Mouse (Mus musculus) G1E (cell line): ENCODE results near the gene Nfkb1. TPM values are rescaled to one million over a fixed set of nuclear protein-coding genes. Genes with fewer than 3 reads are reported as not detected.

Experiments used
- ATAC-seq: 2 replicates; pipeline ENCODE4 v1.8.0; 2016; ENCODE audit warnings: mild to moderate bottlenecking; ENCODE audit not compliant: insufficient number of reproducible peaks, poor library complexity, low FRiP score, severe bottlenecking; ENCODE audit errors: extremely low read depth
- DNase-seq: peaks from one replicate; pipeline ENCODE4 v3.0.0; 2012; ENCODE audit warnings: low spot score
- H3K27me3 ChIP-seq: 2 replicates; pipeline ENCODE4 v1.6.1; 2012; ENCODE audit warnings: mild to moderate bottlenecking, low read length, inconsistent platforms; ENCODE audit not compliant: insufficient read depth
- H3K36me3 ChIP-seq: replicated peaks from 2 replicates; pipeline ENCODE3; 2012; ENCODE audit warnings: mild to moderate bottlenecking, inconsistent platforms
- H3K4me1 ChIP-seq: 2 replicates; pipeline ENCODE4 v1.6.1; 2012; ENCODE audit warnings: low read depth, low read length, inconsistent platforms, mixed read lengths; ENCODE audit not compliant: insufficient read depth
- H3K4me3 ChIP-seq: 2 replicates; pipeline ENCODE4 v1.5.1; 2012; ENCODE audit warnings: low read depth, mild to moderate bottlenecking, inconsistent platforms, low read length, moderate library complexity, mixed read lengths
- H3K9me3 ChIP-seq: replicated peaks from 2 replicates; pipeline ENCODE4 v1.6.1; 2012; ENCODE audit warnings: inconsistent platforms
- CTCF ChIP-seq: IDR thresholded peaks from 2 replicates; pipeline ENCODE4 v1.5.1; 2012; ENCODE audit warnings: low read depth, low read length, inconsistent platforms, mixed read lengths
- GATA1 ChIP-seq: IDR thresholded peaks from 2 replicates; pipeline ENCODE4 v1.6.1; 2012; ENCODE audit warnings: borderline replicate concordance, low read length, inconsistent platforms, mixed read lengths
- GATA2 ChIP-seq: IDR thresholded peaks from 2 replicates; pipeline ENCODE4 v1.6.1; 2012; ENCODE audit warnings: low read depth, low read length, inconsistent platforms, borderline replicate concordance
- POLR2AphosphoS5 ChIP-seq: IDR thresholded peaks from 2 replicates; pipeline ENCODE4 v1.6.1; 2012; ENCODE audit warnings: low read depth, low read length, inconsistent platforms; ENCODE audit not compliant: insufficient replicate concordance
- TAL1 ChIP-seq: conservative IDR thresholded peaks from 2 replicates; pipeline ENCODE4 v1.6.1; 2012; ENCODE audit warnings: low read depth, low read length, inconsistent platforms, mixed read lengths
- polyA plus RNA-seq: library from polyadenylated mRNA; stranded (reverse); fragments of >175 nt; gene quantifications from 2 replicates; pipeline ENCODE4 v1.2.3, GENCODE M21; 2012
- total RNA-seq, 2 experiments: library from RNA; stranded (forward) in 1 of 2; stranded (reverse) in 1 of 2; fragments of 200-1000 nt in 1 of 2; fragments of >200 nt in 1 of 2; fragmentation: Nextera tagmentation in 1 of 2; gene quantifications; 2 replicates each; pipeline ENCODE4 v1.2.3; 2014 to 2017

Gene Nfkb1
- total and polyA plus RNA-seq, 3 experiments: 3.5 to 11.0 (median 3.8) TPM

- Histone ChIP-seq H3K27me3 (0 out of 2 replicates have a peak, but pooled peaks cover 3% of the 10 kb centered on the region), H3K36me3 (no peaks in the 10 kb centered on the region), H3K4me3 (no peak overlapping the region), H3K9me3 (peaks cover 2% of the 10 kb centered on the region; the same call in 1 of the 2 replicates), H3K4me1 (peaks cover 66% of the 10 kb centered on the region)
- no peak for TF ChIP-seq TAL1
- no peak for TF ChIP-seq GATA1
- TF ChIP-seq GATA2: no peak
- no peak for TF ChIP-seq POLR2AphosphoS5
- no peak for TF ChIP-seq CTCF
- no peak for DNase-seq
- no peak for ATAC-seq
These were observed 38.2 kb upstream of the Nfkb1 start for GRCm38 (mm10) chr3:135729575-135729974.

GRCm38 (mm10) chr3:135728900-135729299 is 37.6 kb upstream of the Nfkb1 start:
- TF ChIP-seq GATA2: no peak
- TF ChIP-seq POLR2AphosphoS5: no peak
- TF ChIP-seq TAL1: no peak
- TF ChIP-seq GATA1: no peak
- no peak for TF ChIP-seq CTCF
- peaks cover 66% of the 10 kb centered on the region for H3K4me1 ChIP-seq
- DNase-seq: no peak

GRCm38 (mm10) chr3:135727339-135727738 is 36.0 kb upstream of the Nfkb1 start:
- Histone ChIP-seq H3K4me1 (peaks cover 71% of the 10 kb centered on the region), H3K36me3 (no peaks in the 10 kb centered on the region), H3K9me3 (peaks cover 2% of the 10 kb centered on the region; the same call in 1 of the 2 replicates), H3K27me3 (no peaks in the 10 kb centered on the region), H3K4me3 (peak overlapping the region; percentile 50; the same call in 1 of the 2 replicates)
- ATAC-seq (no peak), DNase-seq (no peak)
- no peak for TF ChIP-seq GATA1
- no peak for TF ChIP-seq GATA2
- no peak for TF ChIP-seq TAL1
- TF ChIP-seq POLR2AphosphoS5: no peak
- TF ChIP-seq CTCF: no peak

More at GRCm38 (mm10) chr3:135728900-135729299, 37.6 kb upstream of the Nfkb1 start:
- Histone ChIP-seq H3K27me3 (0 out of 2 replicates have a peak, but pooled peaks cover 1% of the 10 kb centered on the region), H3K4me3 (no peak overlapping the region), H3K36me3 (no peaks in the 10 kb centered on the region), H3K9me3 (peaks cover 2% of the 10 kb centered on the region; the same call in 1 of the 2 replicates)
- ATAC-seq: no peak

- Histone ChIP-seq H3K36me3 (no peaks in the 10 kb centered on the region), H3K9me3 (peaks cover 2% of the 10 kb centered on the region; the same call in 1 of the 2 replicates), H3K4me1 (peaks cover 74% of the 10 kb centered on the region), H3K27me3 (no peaks in the 10 kb centered on the region), H3K4me3 (peak overlapping the region; percentile 36; the same call in 1 of the 2 replicates)
- DNase-seq (peak; percentile 61), ATAC-seq (peak; percentile 76)
- TF ChIP-seq TAL1: 0 out of 2 replicates have a peak, but pooled peaks have one; percentile 14
- TF ChIP-seq GATA2: no peak
These were observed 35.4 kb upstream of the Nfkb1 start for GRCm38 (mm10) chr3:135726521-135727275.

GRCm38 (mm10) chr3:135726023-135726422 is 34.7 kb upstream of the Nfkb1 start:
- H3K4me1 ChIP-seq: peaks cover 79% of the 10 kb centered on the region
- no peaks in the 10 kb centered on the region for H3K27me3 ChIP-seq
- DNase-seq (no peak), ATAC-seq (no peak)
- TF ChIP-seq CTCF: no peak
- no peak for TF ChIP-seq GATA1
- no peak for TF ChIP-seq GATA2
- TF ChIP-seq TAL1: no peak
- TF ChIP-seq POLR2AphosphoS5: no peak
- no peaks in the 10 kb centered on the region for H3K36me3 ChIP-seq
- peak overlapping the region; percentile 24; the same call in 1 of the 2 replicates for H3K4me3 ChIP-seq
- H3K9me3 ChIP-seq: peaks cover 2% of the 10 kb centered on the region; the same call in 1 of the 2 replicates

- ATAC-seq (no peak), DNase-seq (no peak)
- Histone ChIP-seq H3K27me3 (no peaks in the 10 kb centered on the region), H3K9me3 (no peaks in the 10 kb centered on the region), H3K4me1 (peaks cover 75% of the 10 kb centered on the region), H3K36me3 (no peaks in the 10 kb centered on the region), H3K4me3 (no peak overlapping the region)
- TF ChIP-seq GATA2 (no peak), TAL1 (no peak), POLR2AphosphoS5 (no peak), CTCF (no peak), GATA1 (no peak)
These were observed 30.8 kb upstream of the Nfkb1 start for GRCm38 (mm10) chr3:135722104-135722503.
